Mouse (Mus musculus) heart, embryonic 16.5 days (tissue): ENCODE measurements around the gene Gas7. TPM values are rescaled to one million over a fixed set of nuclear protein-coding genes. Genes with fewer than 3 reads are reported as not detected.

Source experiments
- ATAC-seq: fragments of 200-750 bp; cut with Nextera tagmentation; replicated peaks from 2 replicates; pipeline ENCODE4 v1.8.0; 2017; ENCODE audit warnings: moderate number of reproducible peaks; ENCODE audit not compliant: insufficient read depth, low FRiP score; ENCODE audit errors: extremely low read depth
- H3K27ac ChIP-seq: fragments of 300-500 bp; sonication (generic); 2 replicates; pipeline ENCODE4 v1.5.1; 2014; ENCODE audit warnings: mild to moderate bottlenecking, low read length, control low read depth, moderate library complexity
- H3K27me3 ChIP-seq: fragments of 300-500 bp; sonication (generic); 2 replicates; pipeline ENCODE4 v1.6.1; 2014; ENCODE audit warnings: low read length, mixed read lengths; ENCODE audit not compliant: control insufficient read depth, insufficient read depth
- H3K36me3 ChIP-seq: fragments of 300-500 bp; sonication (generic); 2 replicates; pipeline ENCODE4 v1.6.1; 2014; ENCODE audit not compliant: control insufficient read depth, insufficient read depth
- H3K4me1 ChIP-seq: fragments of 300-500 bp; sonication (generic); 2 replicates; pipeline ENCODE4 v1.6.1; 2014; ENCODE audit warnings: low read length, mixed read lengths; ENCODE audit not compliant: control insufficient read depth, insufficient read depth
- H3K4me2 ChIP-seq: fragments of 300-500 bp; sonication (generic); 2 replicates; pipeline ENCODE4 v1.6.1; 2014; ENCODE audit warnings: low read depth, mild to moderate bottlenecking, control low read depth, low read length
- H3K4me3 ChIP-seq: fragments of 300-500 bp; sonication (generic); 2 replicates; pipeline ENCODE4 v1.5.1; 2014; ENCODE audit warnings: mild to moderate bottlenecking, control low read depth, low read length
- H3K9ac ChIP-seq: fragments of 300-500 bp; sonication (generic); 2 replicates; pipeline ENCODE4 v1.6.1; 2014; ENCODE audit warnings: low read length, control low read depth
- H3K9me3 ChIP-seq: fragments of 300-500 bp; sonication (generic); replicated peaks from 2 replicates; pipeline ENCODE4 v1.6.1; 2016; ENCODE audit warnings: low read length; ENCODE audit not compliant: control insufficient read depth
- WGBS: fragments of 180-500 bp; shearing (Covaris S2); extraction: QIAGEN DNeasy Blood & Tissue Kit; methylation state at CpG from one replicate; pipeline ENCODE4 v1.1.7; 2014; 5-methylcytosine and 5-hydroxymethylcytosine counted together
- polyA plus RNA-seq: library from polyadenylated mRNA; unstranded; fragments of >200 nt; fragmentation: Nextera tagmentation; extraction: Ambion mirVana; gene quantifications from 2 replicates; pipeline ENCODE4 v1.2.1, GENCODE M21; 2015

Gene Gas7
- polyA plus RNA-seq, 1 experiment from 2014 or later = 8.5 TPM

GRCm38 (mm10) chr11:67536413-67536812, 81.2 kb downstream of the Gas7 start:
- H3K27ac ChIP-seq = 0 out of 2 replicates have a peak overlapping the region, but pooled peaks have one; percentile 9

GRCm38 (mm10) chr11:67537353-67537752, 82.1 kb downstream of the Gas7 start:
- H3K27me3 ChIP-seq = no peaks in the 10 kb centered on the region
- no peaks in the 10 kb centered on the region for H3K9me3 ChIP-seq
- H3K4me1 ChIP-seq = peaks cover 9% of the 10 kb centered on the region
- H3K36me3 ChIP-seq = no peaks in the 10 kb centered on the region
- no peak overlapping the region for H3K4me3 ChIP-seq
- no peak overlapping the region for H3K27ac ChIP-seq
- ATAC-seq = no peak
- no peak overlapping the region for H3K4me2 ChIP-seq
- WGBS = 80% methylated on average over 4 of the region's 4 CpGs
- H3K9ac ChIP-seq = no peak overlapping the region

More at GRCm38 (mm10) chr11:67536413-67536812, 81.2 kb downstream of the Gas7 start:
- no peaks in the 10 kb centered on the region for H3K9me3 ChIP-seq
- H3K4me3 ChIP-seq = no peak overlapping the region
- no peak overlapping the region for H3K9ac ChIP-seq
- peaks cover 12% of the 10 kb centered on the region for H3K4me1 ChIP-seq
- no peaks in the 10 kb centered on the region for H3K36me3 ChIP-seq
- no peaks in the 10 kb centered on the region for H3K27me3 ChIP-seq
- 0 out of 2 replicates have a peak, but pooled peaks have one; percentile 69 for ATAC-seq
- WGBS = 33% methylated on average over 1 of the region's 1 CpGs
- no peak overlapping the region for H3K4me2 ChIP-seq

- WGBS = 71% methylated on average over 6 of the region's 6 CpGs
- H3K4me3 ChIP-seq = no peak overlapping the region
- H3K4me1 ChIP-seq = peaks cover 9% of the 10 kb centered on the region
- no peaks in the 10 kb centered on the region for H3K27me3 ChIP-seq
- no peak overlapping the region for H3K9ac ChIP-seq
- no peaks in the 10 kb centered on the region for H3K9me3 ChIP-seq
- H3K27ac ChIP-seq = no peak overlapping the region
- no peak for ATAC-seq
- H3K36me3 ChIP-seq = no peaks in the 10 kb centered on the region
- no peak overlapping the region for H3K4me2 ChIP-seq
Observed at GRCm38 (mm10) chr11:67538557-67538956, 83.3 kb downstream of the Gas7 start.

GRCm38 (mm10) chr11:67544656-67545432, 89.6 kb downstream of the Gas7 start:
- WGBS = 19% methylated on average over 11 of the region's 11 CpGs
- Histone ChIP-seq H3K9me3 (no peaks in the 10 kb centered on the region), H3K9ac (peak overlapping the region; percentile 9; the same call in 1 of the 2 replicates), H3K36me3 (no peaks in the 10 kb centered on the region), H3K27me3 (no peaks in the 10 kb centered on the region), H3K4me3 (no peak overlapping the region), H3K4me1 (peaks cover 33% of the 10 kb centered on the region), H3K27ac (peak overlapping the region; percentile 75), H3K4me2 (peak overlapping the region; percentile 12; the same call in 1 of the 2 replicates)
- peak; percentile 43; the same call in 1 of the 2 replicates for ATAC-seq

GRCm38 (mm10) chr11:67546582-67546981, 91.3 kb downstream of the Gas7 start:
- peak overlapping the region; percentile 15; the same call in 1 of the 2 replicates for H3K4me2 ChIP-seq
- no peaks in the 10 kb centered on the region for H3K27me3 ChIP-seq
- H3K36me3 ChIP-seq = no peaks in the 10 kb centered on the region
- peaks cover 39% of the 10 kb centered on the region for H3K4me1 ChIP-seq
- 20% methylated on average over 5 of the region's 5 CpGs for WGBS
- no peak overlapping the region for H3K4me3 ChIP-seq
- ATAC-seq = peak; percentile 67; the same call in 1 of the 2 replicates
- H3K27ac ChIP-seq = peak overlapping the region; percentile 66
- no peak overlapping the region for H3K9ac ChIP-seq
- no peaks in the 10 kb centered on the region for H3K9me3 ChIP-seq

GRCm38 (mm10) chr11:67549306-67549705, 94.1 kb downstream of the Gas7 start:
- Histone ChIP-seq H3K27me3 (no peaks in the 10 kb centered on the region), H3K4me2 (no peak overlapping the region), H3K4me3 (no peak overlapping the region), H3K4me1 (peaks cover 39% of the 10 kb centered on the region), H3K9me3 (no peaks in the 10 kb centered on the region), H3K36me3 (no peaks in the 10 kb centered on the region), H3K9ac (no peak overlapping the region), H3K27ac (no peak overlapping the region)
- ATAC-seq = no peak
- 65% methylated on average over 4 of the region's 4 CpGs for WGBS

- Histone ChIP-seq H3K27ac (no peak overlapping the region), H3K4me2 (peak overlapping the region; percentile 9; the same call in 1 of the 2 replicates), H3K27me3 (no peaks in the 10 kb centered on the region), H3K9me3 (no peaks in the 10 kb centered on the region), H3K9ac (no peak overlapping the region), H3K4me3 (no peak overlapping the region), H3K4me1 (peaks cover 34% of the 10 kb centered on the region), H3K36me3 (no peaks in the 10 kb centered on the region)
- 34% methylated on average over 13 of the region's 13 CpGs for WGBS
- ATAC-seq = no peak
Observed at GRCm38 (mm10) chr11:67549762-67550488, 94.7 kb downstream of the Gas7 start.

GRCm38 (mm10) chr11:67552400-67552799, 97.2 kb downstream of the Gas7 start:
- Histone ChIP-seq H3K27ac (no peak overlapping the region), H3K4me3 (no peak overlapping the region), H3K36me3 (no peaks in the 10 kb centered on the region), H3K9ac (no peak overlapping the region), H3K4me2 (no peak overlapping the region), H3K4me1 (peaks cover 20% of the 10 kb centered on the region), H3K27me3 (no peaks in the 10 kb centered on the region), H3K9me3 (no peaks in the 10 kb centered on the region)
- ATAC-seq = no peak
- 86% methylated on average over 8 of the region's 8 CpGs for WGBS

GRCm38 (mm10) chr11:67554276-67554675, 99.0 kb downstream of the Gas7 start:
- no peak overlapping the region for H3K4me2 ChIP-seq
- no peak overlapping the region for H3K9ac ChIP-seq
- H3K36me3 ChIP-seq = no peaks in the 10 kb centered on the region
- no peak for ATAC-seq
- 85% methylated on average over 6 of the region's 6 CpGs for WGBS
- peaks cover 26% of the 10 kb centered on the region for H3K4me1 ChIP-seq
- no peaks in the 10 kb centered on the region for H3K27me3 ChIP-seq
- no peak overlapping the region for H3K4me3 ChIP-seq
- no peaks in the 10 kb centered on the region for H3K9me3 ChIP-seq
- H3K27ac ChIP-seq = no peak overlapping the region
